Mouse (Mus musculus): ENCODE results near the gene Acsm5. TPM values are rescaled to one million over a fixed set of nuclear protein-coding genes. Genes with fewer than 3 reads are reported as not detected.

Gene Acsm5
- polyA plus RNA-seq, 2 experiments = not detected

DNA sequence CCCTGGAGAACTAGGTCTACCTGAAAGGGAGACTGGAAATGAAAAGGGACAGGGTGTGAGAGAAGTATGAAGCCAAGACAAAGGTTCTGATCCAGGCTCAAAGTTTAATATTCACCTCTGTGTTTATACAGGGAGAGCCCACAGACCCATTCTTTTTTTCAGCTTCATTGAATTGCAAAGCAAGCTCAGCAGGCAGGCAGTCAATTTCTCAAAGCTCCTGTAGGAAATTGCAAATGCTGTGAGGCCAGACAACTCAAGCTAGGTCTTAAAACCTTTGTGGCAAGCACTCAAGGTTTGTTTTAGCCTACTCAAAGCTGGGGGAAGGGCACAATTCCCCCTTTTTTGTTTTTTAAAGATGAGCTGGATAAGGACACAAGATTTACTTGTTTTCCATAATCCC, 26.3 kb downstream of the Acsm5 start:
- no peak for ATAC-seq (ENCODE audit: low FRiP score, low read depth)
- no peak for DNase-seq (ENCODE audit: low spot score)

DNA sequence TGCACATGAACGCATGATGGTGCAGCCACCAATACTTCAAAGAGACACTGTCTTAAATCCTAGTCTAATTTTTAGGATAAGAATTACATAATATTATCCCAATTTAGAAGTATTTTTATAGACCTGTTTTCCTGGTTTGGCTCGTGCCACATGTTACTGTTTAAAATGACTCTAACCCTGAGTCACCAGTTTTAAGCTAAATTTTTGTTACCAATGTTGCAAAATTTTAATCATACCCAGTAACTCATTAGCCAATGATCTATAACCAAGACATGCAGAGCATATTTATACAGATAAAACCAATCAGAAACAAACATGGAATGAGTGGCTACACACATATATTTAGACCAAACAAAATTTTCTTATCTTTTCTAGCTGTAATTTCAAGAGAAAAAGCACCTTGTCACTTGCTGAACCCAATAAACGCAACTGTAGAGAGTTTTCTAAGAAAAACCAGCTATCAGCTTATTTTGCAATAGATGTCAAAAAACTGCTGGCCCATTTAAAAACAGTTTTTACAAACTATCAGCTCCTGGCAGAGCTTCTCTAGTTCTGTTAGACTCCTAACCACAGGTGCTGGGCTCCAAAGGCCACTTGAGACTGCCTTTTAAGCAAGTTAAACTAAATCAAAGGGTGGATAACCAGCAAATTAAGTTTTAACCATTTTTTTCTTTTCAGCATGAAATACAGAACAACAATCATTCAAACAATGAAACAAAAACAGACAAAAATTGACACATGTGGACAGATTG, 31.4 kb downstream of the Acsm5 start:
- no peaks in the 10 kb centered on the region for H3K36me3 ChIP-seq (ENCODE audit: control insufficient read depth, insufficient read depth, low read length)
- ATAC-seq (ENCODE audit: low FRiP score, low read depth) = no peak
- H3K4me2 ChIP-seq (replicated peaks; ENCODE audit: low read depth, low read length, severe bottlenecking) = no peak overlapping the region
- H3K9me3 ChIP-seq (ENCODE audit: control insufficient read depth, low read length) = no peaks in the 10 kb centered on the region
- H3K4me3 ChIP-seq (replicated peaks; ENCODE audit: low read length) = no peak overlapping the region
- H3K4me1 ChIP-seq (ENCODE audit: control insufficient read depth, insufficient read depth, low read length) = no peaks in the 10 kb centered on the region
- H3K27ac ChIP-seq (replicated peaks; ENCODE audit: low read depth, low read length) = no peak overlapping the region
- WGBS = 68% methylated on average over 3 of the region's 3 CpGs
- no peak for TF ChIP-seq POLR2A (IDR thresholded peaks at IDR 0.05; ENCODE audit: borderline replicate concordance, extremely low read depth, insufficient read depth, insufficient read length)
- no peak overlapping the region for H3K9ac ChIP-seq (ENCODE audit: low read depth, low read length, severe bottlenecking)
- no peaks in the 10 kb centered on the region for H3K27me3 ChIP-seq (ENCODE audit: control insufficient read depth, insufficient read depth, low read length)
- no peak for DNase-seq (ENCODE audit: low spot score)

More for the DNA sequence above, 26.3 kb downstream of the Acsm5 start:
- no peak for TF ChIP-seq POLR2A (IDR thresholded peaks at IDR 0.05; ENCODE audit: borderline replicate concordance, extremely low read depth, insufficient read depth, insufficient read length)
- Histone ChIP-seq H3K36me3 (ENCODE audit: control insufficient read depth, insufficient read depth, low read length) (no peaks in the 10 kb centered on the region), H3K4me2 (replicated peaks; ENCODE audit: low read depth, low read length, severe bottlenecking) (no peak overlapping the region), H3K4me3 (replicated peaks; ENCODE audit: low read length) (no peak overlapping the region), H3K9me3 (ENCODE audit: control insufficient read depth, low read length) (no peaks in the 10 kb centered on the region), H3K4me1 (ENCODE audit: control insufficient read depth, insufficient read depth, low read length) (no peaks in the 10 kb centered on the region), H3K9ac (ENCODE audit: low read depth, low read length, severe bottlenecking) (no peak overlapping the region), H3K27ac (replicated peaks; ENCODE audit: low read depth, low read length) (no peak overlapping the region), H3K27me3 (ENCODE audit: control insufficient read depth, insufficient read depth, low read length) (no peaks in the 10 kb centered on the region)

DNA sequence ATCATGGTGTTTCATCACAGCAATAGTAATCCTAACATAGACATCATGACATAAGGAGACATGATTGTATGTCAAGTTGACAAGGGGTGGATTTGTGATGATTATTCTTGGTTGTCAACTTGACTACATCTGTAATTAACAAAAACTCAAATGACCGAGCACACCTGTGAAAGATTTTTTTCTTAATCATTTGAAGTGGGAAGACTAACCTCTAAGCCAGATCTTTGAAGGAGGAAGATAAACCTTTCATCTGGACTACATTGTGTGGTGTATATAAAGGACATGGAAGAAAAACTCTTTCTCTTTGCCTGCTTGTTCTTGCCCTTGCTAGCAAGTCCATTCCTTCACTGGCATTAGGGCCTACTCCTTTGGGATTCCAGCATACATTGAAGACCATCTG, 34.8 kb downstream of the Acsm5 start, which contains the start of gene Acsm2:
Gene Acsm2, plus strand, starts transcription at position 301 of the 400 bp plus-strand sequence.
- 84% methylated on average over 1 of the region's 1 CpGs for WGBS

DNA sequence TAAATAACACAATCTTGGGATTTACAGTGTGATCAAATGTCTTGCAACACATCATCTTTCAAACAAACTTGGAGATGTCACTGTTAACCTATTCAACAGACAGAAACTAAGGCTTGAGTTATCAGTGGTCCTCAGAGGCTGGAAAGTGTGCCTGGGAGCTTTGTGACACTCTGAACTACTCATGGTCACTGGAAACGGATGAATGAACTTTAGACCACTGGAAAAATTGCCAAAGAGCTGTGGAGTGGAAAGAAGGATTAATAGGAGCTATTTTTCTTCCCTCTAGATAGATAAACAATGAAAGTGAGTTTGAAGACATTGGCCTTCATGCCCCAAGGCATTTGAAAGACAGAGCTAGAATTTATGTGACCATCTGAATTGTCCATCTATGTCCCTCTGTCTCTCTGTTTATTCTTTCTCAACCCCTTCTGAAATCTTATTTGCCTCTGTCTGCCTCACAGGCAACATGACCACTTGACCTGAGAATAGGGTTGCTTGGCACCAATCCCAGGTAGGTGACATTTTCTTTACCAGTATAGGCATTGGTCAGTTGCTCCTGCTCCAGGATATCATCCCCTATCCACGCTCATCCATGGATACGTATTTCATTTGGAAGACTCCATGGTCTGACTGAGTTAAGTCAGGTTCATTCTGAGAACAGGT, 40.7 kb downstream of the Acsm5 start:
- WGBS = 75% methylated on average over 3 of the region's 3 CpGs
- Histone ChIP-seq H3K9ac (ENCODE audit: low read depth, low read length, severe bottlenecking) (no peak overlapping the region), H3K4me1 (ENCODE audit: control insufficient read depth, insufficient read depth, low read length) (no peaks in the 10 kb centered on the region), H3K36me3 (ENCODE audit: control insufficient read depth, insufficient read depth, low read length) (no peaks in the 10 kb centered on the region), H3K4me3 (replicated peaks; ENCODE audit: low read length) (no peak overlapping the region), H3K9me3 (ENCODE audit: control insufficient read depth, low read length) (no peaks in the 10 kb centered on the region), H3K4me2 (replicated peaks; ENCODE audit: low read depth, low read length, severe bottlenecking) (no peak overlapping the region), H3K27me3 (ENCODE audit: control insufficient read depth, insufficient read depth, low read length) (no peaks in the 10 kb centered on the region), H3K27ac (replicated peaks; ENCODE audit: low read depth, low read length) (no peak overlapping the region)
- no peak for ATAC-seq (ENCODE audit: low FRiP score, low read depth)
- no peak for TF ChIP-seq POLR2A (IDR thresholded peaks at IDR 0.05; ENCODE audit: borderline replicate concordance, extremely low read depth, insufficient read depth, insufficient read length)
- DNase-seq (ENCODE audit: low spot score) = no peak

More for the DNA sequence above, 34.8 kb downstream of the Acsm5 start, which contains the start of gene Acsm2:
- no peak within 1 kb of the TSS for H3K4me2 ChIP-seq (replicated peaks; ENCODE audit: low read depth, low read length, severe bottlenecking)
- H3K36me3 ChIP-seq (ENCODE audit: control insufficient read depth, insufficient read depth, low read length) = no peaks in the 10 kb centered on the region
- H3K4me3 ChIP-seq (replicated peaks; ENCODE audit: low read length) = no peak within 1 kb of the TSS
- no peaks in the 10 kb centered on the region for H3K27me3 ChIP-seq (ENCODE audit: control insufficient read depth, insufficient read depth, low read length)
- no peak within 1 kb of the TSS for H3K9ac ChIP-seq (ENCODE audit: low read depth, low read length, severe bottlenecking)
- no peak within 1 kb of the TSS for H3K27ac ChIP-seq (replicated peaks; ENCODE audit: low read depth, low read length)
- no peak for TF ChIP-seq POLR2A (IDR thresholded peaks at IDR 0.05; ENCODE audit: borderline replicate concordance, extremely low read depth, insufficient read depth, insufficient read length)
- DNase-seq (ENCODE audit: low spot score) = no peak
- no peaks in the 10 kb centered on the region for H3K9me3 ChIP-seq (ENCODE audit: control insufficient read depth, low read length)
- no peak for ATAC-seq (ENCODE audit: low FRiP score, low read depth)
- H3K4me1 ChIP-seq (ENCODE audit: control insufficient read depth, insufficient read depth, low read length) = no peaks in the 10 kb centered on the region

DNA sequence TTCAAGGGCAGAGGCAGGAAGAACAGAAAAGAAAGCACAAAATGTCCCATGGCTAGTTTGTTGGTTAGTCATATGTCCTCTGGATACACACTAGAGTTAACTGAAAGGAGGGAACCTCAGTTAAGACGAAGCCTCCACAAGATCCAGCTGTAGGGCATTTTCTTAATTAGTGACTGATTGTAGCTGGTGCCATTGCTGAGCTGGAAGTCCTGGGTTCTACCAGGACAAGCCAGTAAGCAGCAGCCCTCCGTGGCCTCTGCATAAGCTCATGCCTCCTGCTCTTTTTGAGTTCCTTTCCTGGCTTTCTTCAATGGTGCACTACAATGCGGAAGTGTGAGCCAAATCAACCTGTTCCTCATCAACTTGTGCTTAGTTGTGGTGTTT, 41.2 kb downstream of the Acsm5 start:
- 73% methylated on average over 3 of the region's 3 CpGs for WGBS

More for the DNA sequence above, 41.2 kb downstream of the Acsm5 start:
- no peaks in the 10 kb centered on the region for H3K4me1 ChIP-seq (ENCODE audit: control insufficient read depth, insufficient read depth, low read length)
- no peaks in the 10 kb centered on the region for H3K27me3 ChIP-seq (ENCODE audit: control insufficient read depth, insufficient read depth, low read length)
- no peak overlapping the region for H3K9ac ChIP-seq (ENCODE audit: low read depth, low read length, severe bottlenecking)
- TF ChIP-seq POLR2A (IDR thresholded peaks at IDR 0.05; ENCODE audit: borderline replicate concordance, extremely low read depth, insufficient read depth, insufficient read length) = no peak
- no peak overlapping the region for H3K27ac ChIP-seq (replicated peaks; ENCODE audit: low read depth, low read length)
- no peak overlapping the region for H3K4me3 ChIP-seq (replicated peaks; ENCODE audit: low read length)
- H3K36me3 ChIP-seq (ENCODE audit: control insufficient read depth, insufficient read depth, low read length) = no peaks in the 10 kb centered on the region
- ATAC-seq (ENCODE audit: low FRiP score, low read depth) (no peak), DNase-seq (ENCODE audit: low spot score) (no peak)
- no peak overlapping the region for H3K4me2 ChIP-seq (replicated peaks; ENCODE audit: low read depth, low read length, severe bottlenecking)
- H3K9me3 ChIP-seq (ENCODE audit: control insufficient read depth, low read length) = no peaks in the 10 kb centered on the region
